Mouse (Mus musculus) fibroblast of lung, adult 2 months (primary cell): Measurements from ENCODE around the gene 1700020N01Rik.

Experiments used
- DNase-seq: peaks from one replicate; pipeline ENCODE4 v3.0.0-alpha.2; 2011; ENCODE audit warnings: low read depth

1700020N01Rik gene

GRCm38 (mm10) chr10:21592896-21593380 lies at the start of gene 1700020N01Rik:
TSS of gene 1700020N01Rik (plus strand) at chr10:21593145.
- DNase-seq, result no peak

- DNase-seq, result no peak
Measured at GRCm38 (mm10) chr10:21543576-21544278, 49.2 kb upstream of the 1700020N01Rik start.

GRCm38 (mm10) chr10:21544721-21545120 lies 48.2 kb upstream of the 1700020N01Rik start:
- DNase-seq, result no peak

GRCm38 (mm10) chr10:21545446-21545845 lies 47.5 kb upstream of the 1700020N01Rik start:
- no peak for DNase-seq

- DNase-seq, result no peak
Measured at GRCm38 (mm10) chr10:21548871-21549505, 44.0 kb upstream of the 1700020N01Rik start.

GRCm38 (mm10) chr10:21552967-21553682 lies 39.8 kb upstream of the 1700020N01Rik start:
- no peak for DNase-seq

- no peak for DNase-seq
Measured at GRCm38 (mm10) chr10:21553683-21554035, 39.3 kb upstream of the 1700020N01Rik start.

DNA sequence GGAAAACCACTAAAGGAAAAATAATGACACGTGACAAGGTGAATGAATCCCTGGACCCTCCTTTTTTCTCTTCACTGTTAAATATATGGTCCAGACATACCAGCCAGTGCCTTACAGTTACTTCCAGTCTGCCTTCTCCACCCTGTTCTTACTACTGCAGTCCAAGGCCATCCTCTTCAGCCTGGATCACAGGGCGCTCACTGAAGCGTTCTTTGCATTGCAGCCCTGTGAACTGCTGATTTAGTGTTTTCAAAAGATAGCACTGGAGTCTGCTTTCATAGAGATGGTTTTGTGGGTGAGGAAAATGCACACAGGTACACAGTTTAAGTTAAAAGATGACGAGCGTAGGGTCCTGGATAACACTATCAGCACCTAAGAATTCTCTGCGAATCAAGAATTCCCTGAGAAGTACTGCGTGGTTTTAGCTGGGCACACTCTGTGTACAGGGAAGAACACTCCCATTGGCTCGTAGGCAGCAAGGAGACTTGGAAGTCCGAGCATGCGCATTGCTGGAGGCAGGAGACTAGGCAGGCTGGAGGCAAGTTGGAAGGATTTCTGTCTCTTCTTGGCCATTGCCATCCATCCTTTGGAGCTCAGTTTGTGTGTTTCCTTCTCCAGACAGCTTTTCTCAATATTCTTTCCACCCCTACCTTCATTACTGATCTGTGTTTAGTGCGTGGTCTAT lies 37.9 kb upstream of the 1700020N01Rik start:
- no peak for DNase-seq

DNA sequence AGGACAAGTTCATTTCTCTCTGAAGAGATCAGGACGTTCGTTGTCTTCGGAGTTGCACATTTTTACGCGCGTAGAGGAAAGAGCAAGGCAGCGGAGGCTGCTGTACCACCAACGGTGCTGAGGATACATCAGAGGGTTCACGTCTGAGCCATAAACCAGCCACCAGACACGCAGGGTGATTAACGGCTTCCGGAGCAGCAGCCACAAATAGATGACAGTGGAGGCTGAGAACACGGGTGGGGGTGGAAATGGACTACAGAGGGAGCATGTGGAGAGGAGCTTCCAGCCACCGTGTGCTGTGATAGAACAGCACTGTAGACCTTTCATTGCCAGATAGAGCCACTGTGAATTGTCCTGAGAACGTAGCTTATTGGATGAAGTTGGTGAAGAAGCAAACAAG lies 33.2 kb upstream of the 1700020N01Rik start:
- no peak for DNase-seq

DNA sequence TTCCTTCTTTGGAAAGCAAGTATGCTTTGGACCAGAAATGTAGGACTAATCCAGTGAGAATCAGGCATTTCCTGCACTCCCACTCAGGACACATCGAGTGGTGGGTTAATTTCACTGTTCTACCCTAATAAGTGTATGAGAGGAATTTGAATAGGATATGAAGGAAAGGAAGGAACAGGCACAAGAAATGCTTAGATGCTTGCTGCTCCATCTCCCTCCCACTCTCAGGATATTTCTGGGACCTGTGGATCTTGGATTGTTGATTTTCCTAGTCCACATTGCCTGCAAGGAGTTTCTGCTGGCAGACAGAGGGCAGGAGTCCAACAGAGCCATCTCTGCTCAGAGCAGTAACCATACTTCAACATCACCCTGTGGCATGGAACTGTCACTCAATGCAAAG lies 31.8 kb upstream of the 1700020N01Rik start:
- DNase-seq, result no peak

DNA sequence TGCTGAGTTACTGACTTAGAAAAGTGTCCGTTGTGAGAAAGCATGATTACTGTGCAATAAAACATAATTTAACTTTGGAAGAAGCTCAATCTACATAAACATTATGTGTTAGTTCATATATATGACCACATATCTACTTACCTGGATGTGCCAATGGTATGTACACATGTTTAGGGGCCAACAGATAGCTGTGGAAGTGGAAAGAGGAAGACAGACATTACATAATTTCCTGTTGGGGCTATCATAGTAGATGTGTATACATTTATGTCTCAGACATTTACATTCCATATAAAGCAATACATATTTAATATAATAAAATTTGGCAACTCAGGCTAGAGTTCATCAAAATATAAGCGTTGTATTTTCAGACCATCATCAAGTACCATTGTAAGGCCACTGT lies 29.5 kb upstream of the 1700020N01Rik start:
- no peak for DNase-seq

GRCm38 (mm10) chr10:21564189-21564588 lies 28.8 kb upstream of the 1700020N01Rik start:
- no peak for DNase-seq

DNA sequence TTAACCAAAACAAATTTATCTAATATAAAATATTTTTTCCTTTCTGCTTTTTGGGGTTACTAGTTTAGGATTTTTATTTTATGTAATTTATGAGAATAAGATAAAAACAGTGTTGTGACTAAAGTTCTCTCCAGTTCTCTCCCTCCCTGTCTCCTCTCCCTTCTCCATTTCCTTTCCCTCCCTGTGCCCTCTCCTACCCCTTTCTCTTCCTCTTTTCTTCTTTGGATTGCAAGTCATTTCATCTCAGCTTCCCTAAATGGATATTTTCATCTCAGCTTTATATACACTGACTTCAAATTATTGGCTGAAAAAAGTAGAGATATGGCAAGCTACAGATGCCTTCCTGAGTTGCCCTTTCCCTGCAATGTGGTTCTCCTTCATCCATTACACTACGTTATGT lies 26.9 kb upstream of the 1700020N01Rik start:
- no peak for DNase-seq

DNA sequence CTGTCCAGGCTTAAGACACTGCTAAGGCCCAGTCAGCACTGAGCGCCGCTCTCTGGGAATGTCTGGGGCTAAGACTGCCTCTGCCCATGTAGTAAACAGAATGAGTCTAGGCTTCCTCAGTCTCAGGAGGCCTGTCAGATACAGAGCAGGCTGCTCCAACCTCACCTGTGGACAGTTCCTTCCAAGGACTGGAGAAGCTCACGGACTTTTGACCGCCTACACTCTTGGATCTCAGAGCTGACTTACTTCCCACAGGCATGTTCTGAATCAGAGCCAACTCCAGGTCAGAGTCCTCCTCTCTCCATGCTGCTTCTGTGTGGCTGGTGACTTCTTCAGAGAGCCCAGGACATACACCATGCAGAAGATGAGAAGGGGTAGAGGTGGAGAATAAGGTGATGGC lies 21.3 kb upstream of the 1700020N01Rik start:
- DNase-seq, result no peak

DNA sequence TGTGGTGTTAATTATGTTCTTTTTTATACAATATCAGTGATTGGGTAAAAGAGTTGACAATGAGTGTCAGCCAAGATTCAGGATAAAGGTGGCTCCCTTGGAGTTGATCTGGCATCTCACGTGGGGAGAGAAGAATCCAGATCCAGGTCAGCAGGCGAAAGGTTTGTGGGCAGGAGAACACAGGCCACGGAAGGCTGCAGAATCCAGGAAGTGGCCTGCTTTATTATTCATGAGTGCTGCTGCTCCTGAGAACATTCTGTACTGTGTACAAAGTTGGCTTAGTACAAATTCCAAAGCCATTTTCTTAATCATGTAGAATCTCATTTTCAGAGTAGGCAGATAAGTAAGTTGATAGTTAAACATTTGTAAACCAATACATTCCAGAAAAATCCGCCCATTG lies 19.2 kb upstream of the 1700020N01Rik start:
- DNase-seq, result no peak

GRCm38 (mm10) chr10:21575806-21576378 lies 17.1 kb upstream of the 1700020N01Rik start:
- DNase-seq, result no peak

DNA sequence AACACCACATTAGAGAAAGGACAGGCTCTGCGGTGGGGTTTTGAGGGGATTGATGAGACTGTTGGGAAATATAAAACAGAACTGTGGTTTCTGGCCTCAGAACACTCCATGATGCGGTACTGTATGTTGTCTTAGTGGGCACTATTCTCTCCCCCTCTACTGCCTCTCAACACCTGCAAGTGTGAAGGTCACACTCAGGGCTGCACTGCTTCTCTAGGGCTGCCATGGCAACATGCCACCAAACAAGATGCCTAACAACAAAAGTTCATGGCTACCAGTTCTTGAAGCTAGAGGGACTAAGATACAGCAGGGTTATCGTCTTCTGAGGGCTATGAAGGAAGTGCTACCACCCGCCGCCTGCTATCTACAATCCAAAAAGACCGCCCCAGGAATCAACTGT lies 15.1 kb upstream of the 1700020N01Rik start:
- DNase-seq, result no peak

- no peak for DNase-seq
Measured at GRCm38 (mm10) chr10:21581546-21581945, 11.4 kb upstream of the 1700020N01Rik start.

GRCm38 (mm10) chr10:21587041-21587440 lies 5.9 kb upstream of the 1700020N01Rik start:
- DNase-seq, result no peak

GRCm38 (mm10) chr10:21588007-21588852 lies 4.7 kb upstream of the 1700020N01Rik start:
- no peak for DNase-seq

GRCm38 (mm10) chr10:21600931-21601330 lies 8.0 kb downstream of the 1700020N01Rik start:
- DNase-seq, result no peak
